Mouse (Mus musculus) intestine, postnatal 0 days (tissue): ENCODE measurements around the gene Ankrd11. TPM values are rescaled to one million over a fixed set of nuclear protein-coding genes. Genes with fewer than 3 reads are reported as not detected.

Experiments
- ATAC-seq: fragments of 200-750 bp; cut with Nextera tagmentation; 2 replicates; pipeline ENCODE4 v1.8.0; 2017; ENCODE audit warnings: mild to moderate bottlenecking, moderate TSS enrichment, moderate library complexity
- H3K27ac ChIP-seq: fragments of 300-500 bp; sonication (generic); 2 replicates; pipeline ENCODE4 v1.5.1; 2014; ENCODE audit warnings: mild to moderate bottlenecking, low read depth, low read length, moderate library complexity
- H3K27me3 ChIP-seq: fragments of 300-500 bp; sonication (generic); replicated peaks from 2 replicates; pipeline ENCODE4 v1.6.1; 2014; ENCODE audit warnings: low read length, mixed read lengths; ENCODE audit not compliant: control insufficient read depth, insufficient read depth
- H3K36me3 ChIP-seq: fragments of 300-500 bp; sonication (generic); 2 replicates; pipeline ENCODE4 v1.6.1; 2014; ENCODE audit warnings: mild to moderate bottlenecking, moderate library complexity; ENCODE audit not compliant: control insufficient read depth, insufficient read depth
- H3K4me1 ChIP-seq: fragments of 300-500 bp; sonication (generic); replicated peaks from 2 replicates; pipeline ENCODE4 v1.6.1; 2014; ENCODE audit warnings: antibody characterized with exemption, low read length, mixed read lengths; ENCODE audit not compliant: control insufficient read depth, insufficient read depth
- H3K4me2 ChIP-seq: fragments of 300-500 bp; sonication (generic); replicated peaks from 2 replicates; pipeline ENCODE4 v1.6.1; 2014; ENCODE audit warnings: low read depth, mild to moderate bottlenecking, moderate library complexity
- H3K4me3 ChIP-seq: fragments of 300-500 bp; sonication (generic); 2 replicates; pipeline ENCODE4 v1.5.1; 2014; ENCODE audit warnings: low read depth, low read length
- H3K9ac ChIP-seq: fragments of 300-500 bp; sonication (generic); 2 replicates; pipeline ENCODE4 v1.6.1; 2014; ENCODE audit warnings: mild to moderate bottlenecking, low read depth, low read length
- H3K9me3 ChIP-seq: fragments of 300-500 bp; sonication (generic); 2 replicates; pipeline ENCODE4 v1.6.1; 2016; ENCODE audit warnings: mixed run types; ENCODE audit not compliant: control insufficient read depth
- CTCF ChIP-seq: sonication (generic); IDR thresholded peaks from 2 replicates; pipeline ENCODE4 v1.5.1; 2016; ENCODE audit warnings: low read depth, mild to moderate bottlenecking, control low read depth, antibody characterized with exemption, moderate library complexity
- WGBS: fragments of 180-500 bp; shearing (Covaris S2); extraction: QIAGEN DNeasy Blood & Tissue Kit; methylation state at CpG from one replicate; pipeline ENCODE4 v1.1.7; 2014; 5-methylcytosine and 5-hydroxymethylcytosine counted together
- polyA plus RNA-seq: library from polyadenylated mRNA; unstranded; fragments of >200 nt; fragmentation: Nextera tagmentation; extraction: Ambion mirVana; gene quantifications from 2 replicates; pipeline ENCODE4 v1.2.1, GENCODE M21; 2015

Ankrd11 gene
- polyA plus RNA-seq, 1 experiment from 2014 or later = 41.2 TPM

DNA sequence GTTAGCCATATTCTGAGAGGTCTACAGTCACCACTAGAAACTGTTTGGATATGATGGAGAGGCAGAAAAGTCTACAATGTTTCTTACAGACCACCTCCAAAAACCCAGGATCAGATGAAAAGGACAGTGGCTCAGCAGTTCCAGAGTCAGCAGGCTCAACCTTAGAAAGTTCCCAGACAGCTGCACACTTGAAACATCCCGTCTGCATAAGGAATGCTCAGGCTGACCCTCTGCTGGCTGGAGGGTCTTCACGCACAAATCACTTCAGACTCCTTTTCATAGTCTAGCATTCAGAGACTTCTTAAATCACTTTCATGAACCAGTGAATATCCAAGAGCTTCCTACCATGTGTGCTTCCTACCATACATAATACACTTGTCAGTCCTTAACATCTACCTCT lies 49.8 kb downstream of the Ankrd11 start:
- Histone ChIP-seq H3K4me2 (no peak overlapping the region), H3K9ac (no peak overlapping the region), H3K27ac (0 out of 2 replicates have a peak overlapping the region, but pooled peaks have one; percentile 22), H3K4me1 (peaks cover 27% of the 10 kb centered on the region), H3K9me3 (no peaks in the 10 kb centered on the region), H3K4me3 (no peak overlapping the region), H3K36me3 (no peaks in the 10 kb centered on the region), H3K27me3 (no peaks in the 10 kb centered on the region)
- TF ChIP-seq CTCF = no peak
- ATAC-seq = no peak
- WGBS = 53% methylated on average over 2 of the region's 2 CpGs

DNA sequence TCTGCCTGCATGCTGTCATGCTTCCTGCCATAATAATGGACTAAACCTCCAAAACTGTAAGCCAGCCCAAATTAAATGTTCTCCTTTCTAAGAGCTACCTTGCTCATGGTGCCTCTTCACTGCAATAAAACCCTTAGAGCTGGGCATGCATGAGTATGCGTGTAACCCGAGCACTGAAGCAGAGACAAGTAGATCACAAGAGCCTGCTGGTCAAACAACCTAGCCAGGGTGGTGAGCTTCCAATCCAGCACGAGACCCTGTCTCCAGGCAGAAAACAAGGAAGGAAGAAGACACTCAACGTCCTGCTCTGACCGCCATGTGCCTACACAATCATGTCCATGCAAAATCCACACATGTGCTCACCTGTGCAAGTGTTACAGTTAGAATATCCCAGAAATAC lies 50.7 kb downstream of the Ankrd11 start:
- peak overlapping the region; percentile 22; the same call in 1 of the 2 replicates for H3K27ac ChIP-seq
- no peak for ATAC-seq
- TF ChIP-seq CTCF = no peak

DNA sequence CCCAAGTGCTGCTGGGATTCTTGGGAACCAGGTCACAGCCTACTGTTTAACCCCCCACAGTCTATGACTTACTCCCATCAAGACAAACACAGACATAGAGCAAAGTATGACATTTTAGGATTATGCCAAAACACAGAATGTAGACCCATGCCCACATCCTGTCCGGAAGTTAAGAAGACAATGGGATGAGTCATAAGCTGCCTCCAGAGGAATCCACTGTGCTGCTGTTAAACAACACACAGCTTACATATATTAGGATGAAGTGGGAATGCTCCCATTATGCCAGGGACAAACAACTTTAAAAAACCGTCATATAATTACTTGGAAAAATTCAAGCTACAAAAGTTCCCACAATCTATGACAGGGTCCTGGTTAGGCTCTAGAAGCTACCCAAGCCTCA lies 52.1 kb downstream of the Ankrd11 start:
- no peak for ATAC-seq
- Histone ChIP-seq H3K27me3 (no peaks in the 10 kb centered on the region), H3K4me1 (peaks cover 41% of the 10 kb centered on the region), H3K4me3 (no peak overlapping the region), H3K27ac (peak overlapping the region; percentile 87), H3K4me2 (no peak overlapping the region), H3K36me3 (no peaks in the 10 kb centered on the region), H3K9ac (no peak overlapping the region), H3K9me3 (no peaks in the 10 kb centered on the region)
- WGBS = 61% methylated on average over 2 of the region's 2 CpGs
- TF ChIP-seq CTCF = no peak

More for the DNA sequence above, 50.7 kb downstream of the Ankrd11 start:
- 59% methylated on average over 5 of the region's 5 CpGs for WGBS
- Histone ChIP-seq H3K9ac (no peak overlapping the region), H3K36me3 (no peaks in the 10 kb centered on the region), H3K4me3 (no peak overlapping the region), H3K9me3 (no peaks in the 10 kb centered on the region), H3K4me2 (no peak overlapping the region), H3K27me3 (no peaks in the 10 kb centered on the region), H3K4me1 (peaks cover 34% of the 10 kb centered on the region)

DNA sequence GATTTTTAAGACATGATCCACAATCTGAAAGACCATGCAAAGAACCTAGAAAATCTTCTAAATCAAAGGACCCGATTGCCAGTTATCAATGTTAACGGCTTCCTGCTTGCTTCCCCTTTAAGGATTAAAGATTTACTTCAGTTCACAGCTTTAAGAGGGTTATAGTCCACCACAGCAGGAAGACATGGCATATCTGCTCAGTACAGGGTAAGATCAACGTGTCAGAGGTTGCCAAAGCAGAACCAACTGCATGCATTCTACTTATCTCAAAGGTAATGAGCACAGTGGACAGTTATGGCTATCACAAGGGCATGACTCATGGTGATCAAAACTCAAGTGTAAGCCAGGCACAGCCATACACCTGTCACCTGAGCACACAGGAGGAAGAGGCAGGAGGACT lies 53.1 kb downstream of the Ankrd11 start:
- Histone ChIP-seq H3K9ac (no peak overlapping the region), H3K4me1 (peaks cover 40% of the 10 kb centered on the region), H3K4me2 (peak overlapping the region; percentile 48), H3K4me3 (no peak overlapping the region), H3K27me3 (no peaks in the 10 kb centered on the region), H3K36me3 (no peaks in the 10 kb centered on the region), H3K9me3 (no peaks in the 10 kb centered on the region), H3K27ac (peak overlapping the region; percentile 86)
- peak; percentile 98 for ATAC-seq
- WGBS = 39% methylated on average over 3 of the region's 3 CpGs
- no peak for TF ChIP-seq CTCF

DNA sequence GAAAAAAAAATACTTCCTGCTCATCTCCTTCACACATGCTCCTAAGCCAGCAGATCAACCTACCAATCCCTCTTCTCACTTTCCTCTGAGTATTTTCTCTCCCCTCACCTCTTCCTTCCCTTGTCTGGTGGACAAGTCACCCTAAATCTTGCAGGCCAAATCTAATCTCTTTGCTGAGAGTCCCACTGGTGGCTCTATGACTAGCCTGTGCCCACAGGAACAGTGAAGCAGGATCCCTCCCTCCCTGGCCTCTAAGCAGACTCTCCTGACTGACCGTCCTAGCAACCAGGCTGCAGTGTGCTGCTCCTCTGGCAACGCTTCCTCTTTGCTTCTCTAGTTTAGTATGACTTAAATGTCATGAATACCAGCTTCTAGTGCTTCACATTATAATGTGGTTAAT lies 54.8 kb downstream of the Ankrd11 start:
- H3K4me3 ChIP-seq = no peak overlapping the region
- H3K4me2 ChIP-seq = no peak overlapping the region
- no peaks in the 10 kb centered on the region for H3K36me3 ChIP-seq
- no peak for ATAC-seq
- no peaks in the 10 kb centered on the region for H3K9me3 ChIP-seq
- TF ChIP-seq CTCF = no peak
- peak overlapping the region; percentile 69 for H3K27ac ChIP-seq
- WGBS = 19% methylated on average over 2 of the region's 2 CpGs
- no peak overlapping the region for H3K9ac ChIP-seq
- H3K4me1 ChIP-seq = peaks cover 35% of the 10 kb centered on the region
- no peaks in the 10 kb centered on the region for H3K27me3 ChIP-seq

DNA sequence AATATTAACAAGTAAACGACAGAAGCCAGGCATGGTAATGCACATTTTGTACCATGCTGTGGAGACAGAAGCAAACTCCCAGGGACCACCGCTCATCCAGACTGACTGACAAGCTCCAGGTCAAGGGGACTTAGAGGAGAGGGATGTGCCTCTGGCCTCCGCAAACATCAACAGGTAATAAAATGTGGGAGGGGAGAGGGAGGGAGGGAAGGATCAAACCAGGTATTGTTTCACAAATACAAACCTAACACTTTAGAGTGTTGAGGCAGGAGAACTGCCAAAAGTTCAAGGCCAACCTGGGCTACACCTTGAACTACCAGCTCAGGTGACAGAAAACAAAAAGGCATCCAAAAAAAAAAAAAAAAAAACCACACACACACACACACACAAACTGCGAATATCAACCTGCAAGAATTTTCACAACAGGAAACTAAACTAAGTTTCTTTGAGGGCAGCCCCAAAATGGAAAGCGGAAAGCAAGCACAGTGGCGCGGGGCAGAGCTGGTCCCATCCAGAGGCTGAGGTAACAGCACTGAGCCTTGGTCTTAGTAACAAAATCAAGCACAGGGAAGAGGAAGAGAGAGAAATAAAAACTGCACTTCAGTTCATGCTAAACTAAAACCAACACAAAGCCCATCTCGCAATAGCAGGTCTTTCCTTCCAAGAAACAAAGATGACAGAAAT lies 55.4 kb downstream of the Ankrd11 start:
- Histone ChIP-seq H3K27me3 (no peaks in the 10 kb centered on the region), H3K4me2 (no peak overlapping the region), H3K4me3 (no peak overlapping the region), H3K27ac (peak overlapping the region; percentile 69; the same call in 1 of the 2 replicates), H3K36me3 (no peaks in the 10 kb centered on the region), H3K9ac (no peak overlapping the region), H3K9me3 (no peaks in the 10 kb centered on the region), H3K4me1 (peaks cover 35% of the 10 kb centered on the region)
- 45% methylated on average over 8 of the region's 8 CpGs for WGBS
- ATAC-seq = no peak
- TF ChIP-seq CTCF = no peak
